Mouse (Mus musculus): ENCODE data around the gene Prdx3.

DNA sequence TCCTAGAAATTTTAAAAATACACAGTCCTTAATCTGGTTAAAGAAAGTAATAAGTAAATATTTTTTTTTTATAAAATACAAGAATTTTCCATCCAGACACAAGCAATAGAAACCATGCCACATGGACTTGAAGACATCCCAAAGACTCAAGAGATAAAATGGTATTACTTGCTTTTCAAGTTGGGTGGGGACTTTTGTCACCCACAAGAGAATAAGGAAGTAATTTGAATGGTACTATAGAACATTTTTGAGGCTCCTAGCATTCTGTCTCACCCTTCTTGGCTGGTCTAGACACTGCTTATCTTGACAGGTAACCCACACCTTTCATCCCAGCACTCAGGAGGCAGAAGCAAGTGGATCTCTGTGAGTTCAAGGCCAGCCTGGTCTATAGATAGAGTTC is 35.9 kb upstream of the Prdx3 start:
- TF ChIP-seq EP300 (IDR thresholded peaks at IDR 0.05) (no peak), CTCF (IDR thresholded peaks at IDR 0.05) (no peak)
